Mouse (Mus musculus) bone marrow macrophage, adult 2 months (primary cell): ENCODE measurements around the gene Ifnl2.

Experiments used
- CTCF ChIP-seq: IDR thresholded peaks from 2 replicates; pipeline ENCODE4 v1.5.1; 2012; ENCODE audit warnings: low read depth, mild to moderate bottlenecking, low read length, moderate library complexity
- POLR2A ChIP-seq: IDR thresholded peaks from 2 replicates; pipeline ENCODE4 v1.6.1; 2012; ENCODE audit warnings: mild to moderate bottlenecking, low read depth, low read length, borderline replicate concordance

DNA sequence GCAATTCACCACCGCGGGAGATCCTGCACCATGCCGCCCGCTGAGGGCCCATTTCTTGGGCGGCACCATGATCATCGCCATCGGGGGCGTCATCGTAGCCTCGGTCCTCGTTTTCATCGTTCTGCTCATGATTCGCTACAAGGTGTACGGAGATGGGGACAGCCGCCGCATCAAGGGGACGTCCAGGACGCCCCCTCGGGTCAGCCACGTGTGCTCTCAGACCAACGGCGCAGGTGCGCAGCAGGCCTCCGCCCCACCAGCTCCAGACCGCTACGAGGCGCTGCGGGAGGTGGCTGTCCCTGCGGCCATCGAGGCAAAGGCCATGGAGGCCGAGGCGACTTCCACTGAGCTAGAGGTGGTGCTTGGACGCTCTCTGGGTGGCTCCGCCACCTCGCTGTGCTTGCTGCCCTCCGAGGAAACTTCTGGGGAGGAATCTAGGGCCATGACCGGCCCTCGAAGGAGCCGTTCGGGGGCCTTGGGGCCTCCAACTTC lies 43.5 kb downstream of the Ifnl2 start:
- no peak for TF ChIP-seq POLR2A
- no peak for TF ChIP-seq CTCF
